ENCODE assay signal across 25 mouse cellular contexts in the genomic region with DNA sequence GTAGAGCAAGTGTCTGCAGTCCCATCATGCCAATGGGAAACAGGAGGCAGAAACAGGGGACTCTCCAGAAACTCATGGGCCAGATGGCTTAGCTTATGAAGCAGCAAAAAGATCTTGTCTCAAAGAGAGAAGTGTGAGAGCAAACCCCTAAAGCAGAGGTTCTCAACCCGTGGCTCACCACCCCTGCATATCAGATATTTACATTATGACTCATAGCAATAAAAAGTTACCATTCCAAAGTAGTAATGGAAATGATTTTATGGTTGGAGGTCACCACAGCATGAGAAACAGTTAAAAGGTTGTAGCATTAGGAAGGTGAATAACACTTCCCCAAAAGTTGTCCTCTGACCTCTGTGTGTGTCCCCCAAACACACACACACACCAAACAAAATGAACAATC. TPM values are rescaled to one million over a fixed set of nuclear protein-coding genes. Genes with fewer than 3 reads are reported as not detected.
DNase-seq lines count a peak whose midpoint lies in the region; ATAC-seq and TF ChIP-seq lines count a peak whose summit lies in the region.
"Had no signal": no experiment of that assay in that cellular context is flagged by ENCODE, and none has a peak within 500 bp of the region (broad histone marks: within the 10 kb centered on the region; RNA-seq: fewer than 3 reads in every experiment).

No protein-coding gene starts in this region.

- no peak for TF ChIP-seq CTCF in lung, adult 2 months (IDR thresholded peaks at IDR 0.05; ENCODE audit: insufficient read depth, low read length)

- intact Hi-C loops in heart, postnatal 10 days (cut with DNase I), result no loop called here

- DNase-seq in intestine, embryonic 14.5 days (ENCODE audit: low spot score), result no peak
- no peak for DNase-seq in right cerebral cortex, postnatal 10 days (ENCODE audit: low spot score in 2 of 2)
- DNase-seq in heart, postnatal 10 days, result no peak
- DNase-seq in lung, adult 2 months, result no peak
- DNase-seq: adrenal gland, adult 8-10 months; adrenal gland, postnatal 14 days; adrenal gland, postnatal 36 days; B cell, adult 2 months; cerebellum, adult 11-12 months; cerebellum, adult 2 months; cerebellum, adult 9-10 months; cerebellum, postnatal 10 days; cerebellum, postnatal 25 days; forebrain, postnatal 0 days had no signal

- H3K4me2 ChIP-seq in intestine, embryonic 14.5 days (ENCODE audit: low read length), result no peak overlapping the region
- no peak overlapping the region for H3K4me2 ChIP-seq in intestine, embryonic 16.5 days (ENCODE audit: low read depth, low read length)
- H3K4me2 ChIP-seq: embryonic facial prominence, embryonic 12.5 days; forebrain, embryonic 13.5 days; forebrain, embryonic 15.5 days had no signal

- H3K4me1 ChIP-seq in intestine, embryonic 14.5 days (replicated peaks; ENCODE audit: control insufficient read depth, insufficient read depth, low read length), result no peaks in the 10 kb centered on the region
- no peaks in the 10 kb centered on the region for H3K4me1 ChIP-seq in intestine, embryonic 16.5 days (ENCODE audit: control insufficient read depth, insufficient read depth, low read length)
- H3K4me1 ChIP-seq in lung, adult 2 months (ENCODE audit: control insufficient read depth, insufficient read depth, low read length), result no peaks in the 10 kb centered on the region
- H3K4me1 ChIP-seq: embryonic facial prominence, embryonic 12.5 days had no signal

- no peak overlapping the region for H3K9ac ChIP-seq in intestine, embryonic 14.5 days (ENCODE audit: low read length)
- H3K9ac ChIP-seq in intestine, embryonic 16.5 days (ENCODE audit: low read depth, low read length), result no peak overlapping the region
- H3K9ac ChIP-seq: embryonic facial prominence, embryonic 12.5 days; forebrain, embryonic 13.5 days; forebrain, embryonic 15.5 days; forebrain, postnatal 0 days had no signal

- no peaks in the 10 kb centered on the region for H3K9me3 ChIP-seq in intestine, embryonic 14.5 days (ENCODE audit: control insufficient read depth, low read length)
- no peaks in the 10 kb centered on the region for H3K9me3 ChIP-seq in intestine, embryonic 16.5 days (ENCODE audit: control insufficient read depth, low read length)
- H3K9me3 ChIP-seq: embryonic facial prominence, embryonic 10.5 days; embryonic facial prominence, embryonic 12.5 days; forebrain, embryonic 13.5 days; forebrain, embryonic 15.5 days; G1E had no signal

- no peak for TF ChIP-seq POLR2A in lung, adult 2 months (IDR thresholded peaks at IDR 0.05; ENCODE audit: borderline replicate concordance, extremely low read depth, low read depth, low read length)

- 37% methylated on average over 1 of the region's 1 CpGs for WGBS in intestine, embryonic 14.5 days
- WGBS in intestine, embryonic 16.5 days, result 43% methylated on average over 1 of the region's 1 CpGs
- WGBS in lung, adult 2 months, result 52% methylated on average over 1 of the region's 1 CpGs

- no peaks in the 10 kb centered on the region for H3K27me3 ChIP-seq in intestine, embryonic 14.5 days (replicated peaks; ENCODE audit: control insufficient read depth, insufficient read depth, low read length)
- H3K27me3 ChIP-seq in intestine, embryonic 16.5 days (replicated peaks; ENCODE audit: control insufficient read depth, insufficient read depth, low read length), result no peaks in the 10 kb centered on the region
- H3K27me3 ChIP-seq: CH12.LX; embryonic facial prominence, embryonic 12.5 days; forebrain, embryonic 15.5 days had no signal

- H3K4me3 ChIP-seq in intestine, embryonic 14.5 days (ENCODE audit: low read depth, low read length), result no peak overlapping the region
- no peak overlapping the region for H3K4me3 ChIP-seq in intestine, embryonic 16.5 days (ENCODE audit: low read length)
- H3K4me3 ChIP-seq in lung, adult 2 months (replicated peaks; ENCODE audit: extremely low read depth, low read depth, low read length), result no peak overlapping the region
- H3K4me3 ChIP-seq: embryonic facial prominence, embryonic 10.5 days; embryonic facial prominence, embryonic 12.5 days; forebrain, embryonic 13.5 days; forebrain, embryonic 15.5 days had no signal

- H3K27ac ChIP-seq in intestine, embryonic 14.5 days (ENCODE audit: low read depth), result no peak overlapping the region
- no peak overlapping the region for H3K27ac ChIP-seq in intestine, embryonic 16.5 days (ENCODE audit: low read length)
- H3K27ac ChIP-seq: embryonic facial prominence, embryonic 10.5 days; embryonic facial prominence, embryonic 12.5 days; forebrain, embryonic 13.5 days; forebrain, embryonic 15.5 days had no signal

- no peaks in the 10 kb centered on the region for H3K36me3 ChIP-seq in intestine, embryonic 14.5 days (ENCODE audit: control insufficient read depth, insufficient read depth, low read length)
- no peaks in the 10 kb centered on the region for H3K36me3 ChIP-seq in intestine, embryonic 16.5 days (ENCODE audit: control insufficient read depth, insufficient read depth, low read length)
- H3K36me3 ChIP-seq: embryonic facial prominence, embryonic 12.5 days; forebrain, embryonic 15.5 days; G1E had no signal

- peak; percentile 66; the same call in 1 of the 2 replicates for ATAC-seq in intestine, embryonic 14.5 days (replicated peaks; ENCODE audit: low FRiP score, low TSS enrichment, low read depth)
- peak; percentile 85 for ATAC-seq in intestine, embryonic 16.5 days
- ATAC-seq: activated CD4-positive, CD25-positive, alpha-beta regulatory T cell, adult 4 months; CD4-positive, CD25-positive, alpha-beta regulatory T cell, adult 4 months; forebrain, embryonic 13.5 days; forebrain, postnatal 0 days; Patski had no signal

RNA-seq across cellular contexts. Expression of gene Col9a1, which starts 58.9 kb away (rescaled TPM):
- 2.7 and 2.9 TPM in 2 replicates for polyA plus RNA-seq in intestine, embryonic 14.5 days (2014; fragmentation: Nextera tagmentation; extraction: Ambion mirVana)
- 1.1 and 1.3 TPM in 2 replicates for polyA plus RNA-seq in intestine, embryonic 16.5 days (2015; fragmentation: Nextera tagmentation; extraction: Ambion mirVana)
- under 1 TPM; 0.53 to 0.92 TPM for total RNA-seq in heart, postnatal 10 days (2021)
- polyA plus RNA-seq in lung, adult 2 months (2012; rRNA removed), result 0.03 and 0.07 TPM in 2 replicates
- total RNA-seq: adrenal gland, adult 18-20 months; adrenal gland, adult 8-10 months; adrenal gland, postnatal 36 days; CH12.LX had no signal
- polyA plus RNA-seq: activated CD4-positive, CD25-positive, alpha-beta regulatory T cell, adult 4 months; CD4-positive, CD25-positive, alpha-beta regulatory T cell, adult 4 months; G1E; Patski had no signal
